Mouse (Mus musculus): ENCODE data around the gene Alx1. TPM values are rescaled to one million over a fixed set of nuclear protein-coding genes. Genes with fewer than 3 reads are reported as not detected.
A peak's percentile ranks its signal among the peaks of the same experiment; 100 is the strongest.

The Alx1 gene
- polyA plus RNA-seq, 1 experiment from 2014 or later, result 0.10 TPM

GRCm38 (mm10) chr10:103027931-103028252 lies 2.1 kb downstream of the Alx1 start:
- no peaks in the 10 kb centered on the region for H3K36me3 ChIP-seq (ENCODE audit: control insufficient read depth, insufficient read depth, low read length)

GRCm38 (mm10) chr10:103027226-103027930 lies 2.6 kb downstream of the Alx1 start:
- peaks cover 70% of the 10 kb centered on the region for H3K27me3 ChIP-seq (ENCODE audit: control insufficient read depth, insufficient read depth, low read length)

More at GRCm38 (mm10) chr10:103027931-103028252, 2.1 kb downstream of the Alx1 start:
- under 1% methylated on average over 15 of the region's 15 CpGs for WGBS
- no peaks in the 10 kb centered on the region for H3K9me3 ChIP-seq (replicated peaks; ENCODE audit: control insufficient read depth, low read length)
- peaks cover 70% of the 10 kb centered on the region for H3K27me3 ChIP-seq (ENCODE audit: control insufficient read depth, insufficient read depth, low read length)
- peaks cover 3% of the 10 kb centered on the region; the same call in 1 of the 2 replicates for H3K4me1 ChIP-seq (ENCODE audit: control insufficient read depth, insufficient read depth, low read length)
- 0 out of 2 replicates have a peak, but pooled peaks have one; percentile 37 for ATAC-seq (ENCODE audit: insufficient read depth, low FRiP score)
- H3K4me3 ChIP-seq (replicated peaks; ENCODE audit: low read length), result peak overlapping the region; percentile 38
- H3K4me2 ChIP-seq (ENCODE audit: low read depth, low read length), result peak overlapping the region; percentile 54
- no peak overlapping the region for H3K9ac ChIP-seq (ENCODE audit: low read length)
- H3K27ac ChIP-seq (ENCODE audit: low read length), result no peak overlapping the region

GRCm38 (mm10) chr10:103026636-103027225 lies 3.3 kb downstream of the Alx1 start:
- Histone ChIP-seq H3K9me3 (replicated peaks; ENCODE audit: control insufficient read depth, low read length) (no peaks in the 10 kb centered on the region), H3K9ac (ENCODE audit: low read length) (no peak overlapping the region), H3K4me1 (ENCODE audit: control insufficient read depth, insufficient read depth, low read length) (peaks cover 3% of the 10 kb centered on the region; the same call in 1 of the 2 replicates), H3K36me3 (ENCODE audit: control insufficient read depth, insufficient read depth, low read length) (no peaks in the 10 kb centered on the region), H3K27ac (ENCODE audit: low read length) (no peak overlapping the region), H3K4me3 (replicated peaks; ENCODE audit: low read length) (no peak overlapping the region), H3K4me2 (ENCODE audit: low read depth, low read length) (no peak overlapping the region), H3K27me3 (ENCODE audit: control insufficient read depth, insufficient read depth, low read length) (peaks cover 67% of the 10 kb centered on the region)
- ATAC-seq (ENCODE audit: insufficient read depth, low FRiP score), result no peak
- WGBS, result 1% methylated on average over 17 of the region's 17 CpGs

More at GRCm38 (mm10) chr10:103027226-103027930, 2.6 kb downstream of the Alx1 start:
- Histone ChIP-seq H3K9ac (ENCODE audit: low read length) (no peak overlapping the region), H3K4me3 (replicated peaks; ENCODE audit: low read length) (no peak overlapping the region), H3K36me3 (ENCODE audit: control insufficient read depth, insufficient read depth, low read length) (no peaks in the 10 kb centered on the region), H3K4me2 (ENCODE audit: low read depth, low read length) (no peak overlapping the region), H3K27ac (ENCODE audit: low read length) (no peak overlapping the region), H3K9me3 (replicated peaks; ENCODE audit: control insufficient read depth, low read length) (no peaks in the 10 kb centered on the region), H3K4me1 (ENCODE audit: control insufficient read depth, insufficient read depth, low read length) (peaks cover 3% of the 10 kb centered on the region; the same call in 1 of the 2 replicates)
- 2% methylated on average over 20 of the region's 20 CpGs for WGBS
- ATAC-seq (ENCODE audit: insufficient read depth, low FRiP score), result no peak

GRCm38 (mm10) chr10:103002556-103002955 lies 27.5 kb downstream of the Alx1 start:
- WGBS, result 65% methylated on average over 2 of the region's 2 CpGs
- H3K27ac ChIP-seq (ENCODE audit: low read length), result no peak overlapping the region
- H3K4me1 ChIP-seq (ENCODE audit: control insufficient read depth, insufficient read depth, low read length), result no peaks in the 10 kb centered on the region
- H3K36me3 ChIP-seq (ENCODE audit: control insufficient read depth, insufficient read depth, low read length), result no peaks in the 10 kb centered on the region
- no peaks in the 10 kb centered on the region for H3K9me3 ChIP-seq (replicated peaks; ENCODE audit: control insufficient read depth, low read length)
- no peak for ATAC-seq (ENCODE audit: insufficient read depth, low FRiP score)
- H3K4me3 ChIP-seq (replicated peaks; ENCODE audit: low read length), result no peak overlapping the region
- H3K27me3 ChIP-seq (ENCODE audit: control insufficient read depth, insufficient read depth, low read length), result no peaks in the 10 kb centered on the region
- no peak overlapping the region for H3K4me2 ChIP-seq (ENCODE audit: low read depth, low read length)
- H3K9ac ChIP-seq (ENCODE audit: low read length), result no peak overlapping the region

- Histone ChIP-seq H3K4me3 (replicated peaks; ENCODE audit: low read length) (no peak overlapping the region), H3K9ac (ENCODE audit: low read length) (no peak overlapping the region), H3K4me1 (ENCODE audit: control insufficient read depth, insufficient read depth, low read length) (no peaks in the 10 kb centered on the region), H3K9me3 (replicated peaks; ENCODE audit: control insufficient read depth, low read length) (no peaks in the 10 kb centered on the region), H3K4me2 (ENCODE audit: low read depth, low read length) (no peak overlapping the region), H3K27me3 (ENCODE audit: control insufficient read depth, insufficient read depth, low read length) (no peaks in the 10 kb centered on the region), H3K27ac (ENCODE audit: low read length) (no peak overlapping the region), H3K36me3 (ENCODE audit: control insufficient read depth, insufficient read depth, low read length) (no peaks in the 10 kb centered on the region)
- no peak for ATAC-seq (ENCODE audit: insufficient read depth, low FRiP score)
- 14% methylated on average over 8 of the region's 8 CpGs for WGBS
Measured at GRCm38 (mm10) chr10:103000902-103001301, 29.1 kb downstream of the Alx1 start.

GRCm38 (mm10) chr10:102999584-102999983 lies 30.4 kb downstream of the Alx1 start:
- Histone ChIP-seq H3K27me3 (ENCODE audit: control insufficient read depth, insufficient read depth, low read length) (no peaks in the 10 kb centered on the region), H3K4me1 (ENCODE audit: control insufficient read depth, insufficient read depth, low read length) (no peaks in the 10 kb centered on the region), H3K36me3 (ENCODE audit: control insufficient read depth, insufficient read depth, low read length) (no peaks in the 10 kb centered on the region), H3K4me3 (replicated peaks; ENCODE audit: low read length) (no peak overlapping the region), H3K4me2 (ENCODE audit: low read depth, low read length) (no peak overlapping the region), H3K27ac (ENCODE audit: low read length) (no peak overlapping the region), H3K9me3 (replicated peaks; ENCODE audit: control insufficient read depth, low read length) (no peaks in the 10 kb centered on the region), H3K9ac (ENCODE audit: low read length) (no peak overlapping the region)
- no peak for ATAC-seq (ENCODE audit: insufficient read depth, low FRiP score)

- H3K27ac ChIP-seq (ENCODE audit: low read length), result no peak overlapping the region
- H3K4me2 ChIP-seq (ENCODE audit: low read depth, low read length), result no peak overlapping the region
- no peaks in the 10 kb centered on the region for H3K36me3 ChIP-seq (ENCODE audit: control insufficient read depth, insufficient read depth, low read length)
- H3K9ac ChIP-seq (ENCODE audit: low read length), result no peak overlapping the region
- no peak overlapping the region for H3K4me3 ChIP-seq (replicated peaks; ENCODE audit: low read length)
- no peaks in the 10 kb centered on the region for H3K9me3 ChIP-seq (replicated peaks; ENCODE audit: control insufficient read depth, low read length)
- ATAC-seq (ENCODE audit: insufficient read depth, low FRiP score), result no peak
- no peaks in the 10 kb centered on the region for H3K27me3 ChIP-seq (ENCODE audit: control insufficient read depth, insufficient read depth, low read length)
- H3K4me1 ChIP-seq (ENCODE audit: control insufficient read depth, insufficient read depth, low read length), result no peaks in the 10 kb centered on the region
- 62% methylated on average over 5 of the region's 5 CpGs for WGBS
Measured at GRCm38 (mm10) chr10:102975106-102975505, 54.9 kb downstream of the Alx1 start.

GRCm38 (mm10) chr10:102959602-102960001 lies 70.4 kb downstream of the Alx1 start:
- Histone ChIP-seq H3K4me1 (ENCODE audit: control insufficient read depth, insufficient read depth, low read length) (no peaks in the 10 kb centered on the region), H3K4me2 (ENCODE audit: low read depth, low read length) (no peak overlapping the region), H3K4me3 (replicated peaks; ENCODE audit: low read length) (no peak overlapping the region), H3K27ac (ENCODE audit: low read length) (no peak overlapping the region), H3K36me3 (ENCODE audit: control insufficient read depth, insufficient read depth, low read length) (no peaks in the 10 kb centered on the region), H3K27me3 (ENCODE audit: control insufficient read depth, insufficient read depth, low read length) (no peaks in the 10 kb centered on the region), H3K9me3 (replicated peaks; ENCODE audit: control insufficient read depth, low read length) (no peaks in the 10 kb centered on the region), H3K9ac (ENCODE audit: low read length) (no peak overlapping the region)
- ATAC-seq (ENCODE audit: insufficient read depth, low FRiP score), result no peak
- 90% methylated on average over 2 of the region's 2 CpGs for WGBS

Measured in stomach, embryonic 16.5 days (tissue).